Mouse (Mus musculus): Measurements from ENCODE around the gene Zranb3.

GRCm38 (mm10) chr1:127952276-127952675 is 150.6 kb downstream of the Zranb3 start:
- TF ChIP-seq CTCF (conservative IDR thresholded peaks at IDR 0.05; ENCODE audit: insufficient read depth, insufficient read length, low read depth, low read length), result no peak
- TF ChIP-seq POLR2A (IDR thresholded peaks at IDR 0.05; ENCODE audit: low read depth, low read length), result no peak
